10 mouse cellular contexts compared by ENCODE assay signal in the genomic region with DNA sequence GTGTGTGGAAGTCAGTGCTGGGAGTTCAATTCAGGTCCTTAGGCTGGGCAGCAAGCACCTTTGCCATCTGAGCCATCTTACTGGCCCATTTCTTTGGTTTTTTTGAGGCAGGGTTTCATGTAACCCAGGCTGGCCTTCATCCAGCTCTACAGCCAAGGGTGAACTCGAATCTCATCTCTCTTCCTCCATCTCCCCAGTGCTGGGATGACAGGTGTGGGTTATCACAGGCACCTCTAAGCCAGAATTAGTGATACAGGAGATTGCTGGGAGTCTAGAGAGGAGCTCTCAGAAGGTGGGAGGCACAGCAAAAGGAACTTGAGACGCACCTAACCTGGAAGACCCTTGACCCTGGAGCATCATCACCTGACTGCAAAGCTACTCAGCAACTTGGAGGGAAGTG. TPM values are rescaled to one million over a fixed set of nuclear protein-coding genes. Genes with fewer than 3 reads are reported as not detected.
DNase-seq lines count a peak whose midpoint lies in the region; ATAC-seq and TF ChIP-seq lines count a peak whose summit lies in the region.
"Had no signal": no experiment of that assay in that cellular context is flagged by ENCODE, and none has a peak within 500 bp of the region (broad histone marks: within the 10 kb centered on the region; RNA-seq: fewer than 3 reads in every experiment).

No protein-coding gene starts in this region.

- H3K4me1 ChIP-seq in hindbrain, embryonic 10.5 days (replicated peaks), result peaks cover 15% of the 10 kb centered on the region
- H3K4me1 ChIP-seq in hindbrain, embryonic 16.5 days (ENCODE audit: control insufficient read depth, insufficient read depth, low read depth, low read length), result peaks cover 9% of the 10 kb centered on the region
- peaks cover 2 to 13% of the 10 kb centered on the region in 2 experiments; a peak in 2 of 4 replicates for H3K4me1 ChIP-seq in CH12.LX (ENCODE audit: control insufficient read depth in 1 of 2, insufficient read depth in 2 of 2)
- peaks cover 19% of the 10 kb centered on the region for H3K4me1 ChIP-seq in embryonic facial prominence, embryonic 13.5 days
- peaks cover 47% of the 10 kb centered on the region for H3K4me1 ChIP-seq in limb, embryonic 15.5 days

- DNase-seq in hindbrain, embryonic 10.5 days (ENCODE audit: low spot score), result no peak
- no peak for DNase-seq in CH12.LX (ENCODE audit: extremely low read depth)
- DNase-seq in cerebellum, postnatal 14 days, result no peak
- DNase-seq in layer of hippocampus, postnatal 10 days (ENCODE audit: low spot score in 2 of 2), result no peak
- DNase-seq in thymus, postnatal 0 days (ENCODE audit: low spot score), result no peak

- no peak for ATAC-seq in hindbrain, embryonic 16.5 days
- ATAC-seq in embryonic facial prominence, embryonic 13.5 days (ENCODE audit: insufficient number of reproducible peaks, insufficient read depth, low FRiP score, low TSS enrichment, low read depth), result no peak
- no peak for ATAC-seq in limb, embryonic 15.5 days (ENCODE audit: insufficient number of reproducible peaks, low FRiP score, low TSS enrichment, low read depth)

- no peak for TF ChIP-seq EP300 in CH12.LX (IDR thresholded peaks at IDR 0.05; ENCODE audit: low read length)

- H3K79me2 ChIP-seq in CH12.LX (replicated peaks; ENCODE audit: control insufficient read depth, extremely low read depth, insufficient read depth, poor library complexity, severe bottlenecking), result peaks cover 39% of the 10 kb centered on the region

- WGBS in hindbrain, embryonic 10.5 days, result 55% methylated on average over 2 of the region's 2 CpGs
- WGBS in hindbrain, embryonic 16.5 days, result 50% methylated on average over 2 of the region's 2 CpGs
- WGBS in embryonic facial prominence, embryonic 13.5 days, result 48% methylated on average over 2 of the region's 2 CpGs
- WGBS in limb, embryonic 15.5 days, result 37% methylated on average over 2 of the region's 2 CpGs

- no peak overlapping the region for H3K4me2 ChIP-seq in hindbrain, embryonic 16.5 days (ENCODE audit: low read length)
- H3K4me2 ChIP-seq in CH12.LX (ENCODE audit: insufficient read depth, low read depth, poor library complexity, severe bottlenecking), result peak overlapping the region; percentile 73; the same call in 1 of the 2 replicates
- H3K4me2 ChIP-seq in embryonic facial prominence, embryonic 13.5 days, result peak overlapping the region; percentile 87
- peak overlapping the region; percentile 73 for H3K4me2 ChIP-seq in limb, embryonic 15.5 days

- no peaks in the 10 kb centered on the region for H3K9me3 ChIP-seq in hindbrain, embryonic 10.5 days
- no peaks in the 10 kb centered on the region for H3K9me3 ChIP-seq in hindbrain, embryonic 16.5 days (ENCODE audit: control insufficient read depth, low read length)
- H3K9me3 ChIP-seq in CH12.LX (replicated peaks; ENCODE audit: low read length), result peaks cover 5% of the 10 kb centered on the region
- no peaks in the 10 kb centered on the region for H3K9me3 ChIP-seq in embryonic facial prominence, embryonic 13.5 days
- no peaks in the 10 kb centered on the region for H3K9me3 ChIP-seq in limb, embryonic 15.5 days

- TF ChIP-seq CTCF in CH12.LX (conservative IDR thresholded peaks at IDR 0.05 in 1 of 2, IDR thresholded peaks at IDR 0.05 in 1 of 2; ENCODE audit: low read depth in 2 of 2, low read length in 2 of 2), result no peak

- TF ChIP-seq RAD21 in CH12.LX (IDR thresholded peaks at IDR 0.05; ENCODE audit: low read depth, low read length), result no peak

- H3K9ac ChIP-seq in hindbrain, embryonic 16.5 days (ENCODE audit: low read depth, low read length), result no peak overlapping the region
- H3K9ac ChIP-seq in CH12.LX (ENCODE audit: insufficient read depth, low read depth), result no peak overlapping the region
- H3K9ac ChIP-seq in embryonic facial prominence, embryonic 13.5 days, result no peak overlapping the region
- H3K9ac ChIP-seq in limb, embryonic 15.5 days, result no peak overlapping the region

- in situ Hi-C loops in CH12.LX (cut with MboI; ENCODE audit: low pct_ligation_motif_present, low pct_unique_long_range_greater_than_20kb, low sequenced_read_pairs), result no loop called here

- TF ChIP-seq POLR2A in CH12.LX (IDR thresholded peaks at IDR 0.05; ENCODE audit: low read depth, low read length), result no peak

- no peak overlapping the region for H3K27ac ChIP-seq in hindbrain, embryonic 10.5 days
- H3K27ac ChIP-seq in hindbrain, embryonic 16.5 days (ENCODE audit: low read depth, low read length), result no peak overlapping the region
- H3K27ac ChIP-seq in CH12.LX (ENCODE audit: insufficient read depth, low read depth), result no peak overlapping the region
- H3K27ac ChIP-seq in embryonic facial prominence, embryonic 13.5 days, result no peak overlapping the region
- 0 out of 2 replicates have a peak overlapping the region, but pooled peaks have one; percentile 83 for H3K27ac ChIP-seq in limb, embryonic 15.5 days

- dilution Hi-C loops in CH12.LX (cut with MboI; ENCODE audit: extremely low pct_ligation_motif_present, extremely low pct_unique_long_range_greater_than_20kb, low sequenced_read_pairs), result no loop called here

- peaks cover 30% of the 10 kb centered on the region for H3K36me3 ChIP-seq in hindbrain, embryonic 10.5 days
- H3K36me3 ChIP-seq in hindbrain, embryonic 16.5 days (ENCODE audit: control insufficient read depth, insufficient read depth, low read length), result peaks cover 15% of the 10 kb centered on the region
- peaks cover 24 to 53% of the 10 kb centered on the region in 2 experiments for H3K36me3 ChIP-seq in CH12.LX (replicated peaks in 1 of 2; ENCODE audit: control insufficient read depth in 1 of 2, insufficient read depth in 1 of 2, low read length in 1 of 2)
- H3K36me3 ChIP-seq in embryonic facial prominence, embryonic 13.5 days, result peaks cover 30% of the 10 kb centered on the region
- peaks cover 23% of the 10 kb centered on the region for H3K36me3 ChIP-seq in limb, embryonic 15.5 days

- H3K4me3 ChIP-seq in hindbrain, embryonic 10.5 days, result peak overlapping the region; percentile 64
- H3K4me3 ChIP-seq in hindbrain, embryonic 16.5 days (ENCODE audit: low read length), result no peak overlapping the region; the same call in 1 of the 2 replicates
- peak overlapping the region; percentile 13 to 98 (median 97) for H3K4me3 ChIP-seq in CH12.LX (replicated peaks in 1 of 3; ENCODE audit: low read depth in 2 of 3, low read length in 2 of 3, poor library complexity in 1 of 3)
- peak overlapping the region; percentile 63 for H3K4me3 ChIP-seq in embryonic facial prominence, embryonic 13.5 days
- H3K4me3 ChIP-seq in limb, embryonic 15.5 days, result peak overlapping the region; percentile 66

- peaks cover 26% of the 10 kb centered on the region for H3K27me3 ChIP-seq in hindbrain, embryonic 10.5 days (ENCODE audit: insufficient read depth, poor library complexity, severe bottlenecking)
- peaks cover 5% of the 10 kb centered on the region; the same call in 1 of the 2 replicates for H3K27me3 ChIP-seq in hindbrain, embryonic 16.5 days (replicated peaks; ENCODE audit: control insufficient read depth, insufficient read depth, low read length)
- no peaks in the 10 kb centered on the region for H3K27me3 ChIP-seq in CH12.LX (replicated peaks)
- no peaks in the 10 kb centered on the region for H3K27me3 ChIP-seq in embryonic facial prominence, embryonic 13.5 days
- H3K27me3 ChIP-seq in limb, embryonic 15.5 days, result no peaks in the 10 kb centered on the region

RNA-seq across cellular contexts. Expression of a gene that starts 0.6 kb away (rescaled TPM):
- 107 and 126 TPM in 2 replicates for polyA plus RNA-seq in hindbrain, embryonic 10.5 days (2016; fragmentation: Nextera tagmentation; extraction: Ambion mirVana)
- 72.7 and 84.8 TPM in 2 replicates for polyA plus RNA-seq in hindbrain, embryonic 16.5 days (2015; fragmentation: Nextera tagmentation; extraction: Ambion mirVana)
- total RNA-seq in CH12.LX (2012; rRNA removed) (516 and 548 TPM in 2 replicates), CH12.LX (2014; rRNA removed) (317 and 330 TPM in 2 replicates)
- 441 and 472 TPM in 2 replicates for polyA plus RNA-seq in CH12.LX (2012; ENCODE audit: insufficient read length, low read depth)
- 177 and 178 TPM in 2 replicates for polyA plus RNA-seq in embryonic facial prominence, embryonic 13.5 days (2015; fragmentation: Nextera tagmentation; extraction: Ambion mirVana)
- 389 and 480 TPM in 2 replicates for polyA plus RNA-seq in limb, embryonic 15.5 days (2015; fragmentation: Nextera tagmentation; extraction: Ambion mirVana)
- 10 to 100 TPM; 25.5 to 39.0 TPM for total RNA-seq in layer of hippocampus, postnatal 10 days (2021)
- polyA plus RNA-seq in thymus, postnatal 0 days (2015; fragmentation: Nextera tagmentation; extraction: Ambion mirVana), result 563 and 603 TPM in 2 replicates

RNA-seq across cellular contexts. Expression of a gene that starts 26.6 kb away (rescaled TPM):
- 130 and 135 TPM in 2 replicates for polyA plus RNA-seq in hindbrain, embryonic 10.5 days (2016; fragmentation: Nextera tagmentation; extraction: Ambion mirVana)
- polyA plus RNA-seq in hindbrain, embryonic 16.5 days (2015; fragmentation: Nextera tagmentation; extraction: Ambion mirVana), result 90.9 and 98.7 TPM in 2 replicates
- 86.7 and 102 TPM in 2 replicates for total RNA-seq in CH12.LX (2012; rRNA removed)
- 58.9 and 64.5 TPM in 2 replicates for total RNA-seq in CH12.LX (2014; rRNA removed)
- 267 and 280 TPM in 2 replicates for polyA plus RNA-seq in CH12.LX (2012; ENCODE audit: insufficient read length, low read depth)
- 128 and 146 TPM in 2 replicates for polyA plus RNA-seq in embryonic facial prominence, embryonic 13.5 days (2015; fragmentation: Nextera tagmentation; extraction: Ambion mirVana)
- 89.2 and 95.1 TPM in 2 replicates for polyA plus RNA-seq in limb, embryonic 15.5 days (2015; fragmentation: Nextera tagmentation; extraction: Ambion mirVana)
- 100 to 1,000 TPM; 139 to 140 TPM for total RNA-seq in layer of hippocampus, postnatal 10 days (2021)
- 66.2 and 73.5 TPM in 2 replicates for polyA plus RNA-seq in thymus, postnatal 0 days (2015; fragmentation: Nextera tagmentation; extraction: Ambion mirVana)

RNA-seq across cellular contexts. Expression of a gene that starts 26.7 kb away (rescaled TPM):
- polyA plus RNA-seq in hindbrain, embryonic 10.5 days (2016; fragmentation: Nextera tagmentation; extraction: Ambion mirVana), result 244 and 266 TPM in 2 replicates
- 164 and 169 TPM in 2 replicates for polyA plus RNA-seq in hindbrain, embryonic 16.5 days (2015; fragmentation: Nextera tagmentation; extraction: Ambion mirVana)
- 155 and 209 TPM in 2 replicates for total RNA-seq in CH12.LX (2012; rRNA removed)
- total RNA-seq in CH12.LX (2014; rRNA removed), result 282 and 342 TPM in 2 replicates
- 211 and 249 TPM in 2 replicates for polyA plus RNA-seq in CH12.LX (2012; ENCODE audit: insufficient read length, low read depth)
- 201 and 225 TPM in 2 replicates for polyA plus RNA-seq in embryonic facial prominence, embryonic 13.5 days (2015; fragmentation: Nextera tagmentation; extraction: Ambion mirVana)
- polyA plus RNA-seq in limb, embryonic 15.5 days (2015; fragmentation: Nextera tagmentation; extraction: Ambion mirVana), result 168 and 184 TPM in 2 replicates
- total RNA-seq in layer of hippocampus, postnatal 10 days (2021), result 10 to 100 TPM; 80.5 to 85.9 TPM
- 275 and 289 TPM in 2 replicates for polyA plus RNA-seq in thymus, postnatal 0 days (2015; fragmentation: Nextera tagmentation; extraction: Ambion mirVana)

RNA-seq across cellular contexts. Expression of a gene that starts 29.6 kb away (rescaled TPM):
- not detected in 2 replicates for polyA plus RNA-seq in hindbrain, embryonic 10.5 days (2016; fragmentation: Nextera tagmentation; extraction: Ambion mirVana)
- not detected in 2 replicates for polyA plus RNA-seq in hindbrain, embryonic 16.5 days (2015; fragmentation: Nextera tagmentation; extraction: Ambion mirVana)
- total RNA-seq in CH12.LX (2012; rRNA removed) (not detected in 2 replicates), CH12.LX (2014; rRNA removed) (not detected in 2 replicates)
- 0.26 TPM in 1 of 2 replicates, not detected in the other for polyA plus RNA-seq in CH12.LX (2012; ENCODE audit: insufficient read length, low read depth)
- not detected in 2 replicates for polyA plus RNA-seq in embryonic facial prominence, embryonic 13.5 days (2015; fragmentation: Nextera tagmentation; extraction: Ambion mirVana)
- not detected in 2 replicates for polyA plus RNA-seq in limb, embryonic 15.5 days (2015; fragmentation: Nextera tagmentation; extraction: Ambion mirVana)
- total RNA-seq in layer of hippocampus, postnatal 10 days (2021), result not detected
- 0.05 and 0.20 TPM in 2 replicates for polyA plus RNA-seq in thymus, postnatal 0 days (2015; fragmentation: Nextera tagmentation; extraction: Ambion mirVana)
- total RNA-seq: common myeloid progenitor, adult 5-6 weeks; layer of hippocampus, adult 18-20 months had no signal

RNA-seq across cellular contexts. Expression of a gene that starts 29.8 kb away (rescaled TPM):
- polyA plus RNA-seq in hindbrain, embryonic 10.5 days (2016; fragmentation: Nextera tagmentation; extraction: Ambion mirVana), result 145 and 159 TPM in 2 replicates
- polyA plus RNA-seq in hindbrain, embryonic 16.5 days (2015; fragmentation: Nextera tagmentation; extraction: Ambion mirVana), result 234 and 235 TPM in 2 replicates
- total RNA-seq in CH12.LX (2012; rRNA removed) (57.5 and 59.2 TPM in 2 replicates), CH12.LX (2014; rRNA removed) (56.5 and 59.5 TPM in 2 replicates)
- 68.9 and 83.2 TPM in 2 replicates for polyA plus RNA-seq in CH12.LX (2012; ENCODE audit: insufficient read length, low read depth)
- 144 and 157 TPM in 2 replicates for polyA plus RNA-seq in embryonic facial prominence, embryonic 13.5 days (2015; fragmentation: Nextera tagmentation; extraction: Ambion mirVana)
- 143 and 147 TPM in 2 replicates for polyA plus RNA-seq in limb, embryonic 15.5 days (2015; fragmentation: Nextera tagmentation; extraction: Ambion mirVana)
- 100 to 1,000 TPM; 199 to 202 TPM for total RNA-seq in layer of hippocampus, postnatal 10 days (2021)
- polyA plus RNA-seq in thymus, postnatal 0 days (2015; fragmentation: Nextera tagmentation; extraction: Ambion mirVana), result 148 and 153 TPM in 2 replicates
